Mouse (Mus musculus) hindbrain, embryonic 14.5 days (tissue): ENCODE data around the gene Gpm6b. TPM values are rescaled to one million over a fixed set of nuclear protein-coding genes. Genes with fewer than 3 reads are reported as not detected.
A peak's percentile ranks its signal among the peaks of the same experiment; 100 is the strongest.

Experiments used
- ATAC-seq: fragments of 200-750 bp; cut with Nextera tagmentation; 2 replicates; pipeline ENCODE4 v1.8.0; 2017; ENCODE audit warnings: moderate number of reproducible peaks, mild to moderate bottlenecking, moderate TSS enrichment, moderate library complexity; ENCODE audit not compliant: low FRiP score
- DNase-seq: peaks from one replicate; pipeline ENCODE4 v3.0.0-alpha.2; 2015; ENCODE audit warnings: low spot score
- H3K27ac ChIP-seq: fragments of 300-500 bp; sonication (generic); 2 replicates; pipeline ENCODE4 v1.5.1; 2014; ENCODE audit warnings: mild to moderate bottlenecking, moderate library complexity
- H3K27me3 ChIP-seq: fragments of 300-500 bp; sonication (generic); 2 replicates; pipeline ENCODE4 v1.6.1; 2014; ENCODE audit warnings: mild to moderate bottlenecking, low read length, mixed read lengths; ENCODE audit not compliant: control insufficient read depth, insufficient read depth
- H3K36me3 ChIP-seq: fragments of 300-500 bp; sonication (generic); replicated peaks from 2 replicates; pipeline ENCODE4 v1.6.1; 2014; ENCODE audit not compliant: control insufficient read depth, insufficient read depth
- H3K4me1 ChIP-seq: fragments of 300-500 bp; sonication (generic); replicated peaks from 2 replicates; pipeline ENCODE4 v1.6.1; 2014; ENCODE audit warnings: antibody characterized with exemption, low read length, mixed read lengths; ENCODE audit not compliant: control insufficient read depth, insufficient read depth
- H3K4me2 ChIP-seq: fragments of 300-500 bp; sonication (generic); replicated peaks from 2 replicates; pipeline ENCODE4 v1.6.1; 2014; ENCODE audit warnings: mild to moderate bottlenecking, moderate library complexity
- H3K4me3 ChIP-seq: fragments of 300-500 bp; sonication (generic); replicated peaks from 2 replicates; pipeline ENCODE4 v1.5.1; 2014; ENCODE audit warnings: mild to moderate bottlenecking, low read length
- H3K9ac ChIP-seq: fragments of 300-500 bp; sonication (generic); 2 replicates; pipeline ENCODE4 v1.6.1; 2014
- H3K9me3 ChIP-seq: fragments of 300-500 bp; sonication (generic); 2 replicates; pipeline ENCODE4 v1.6.1; 2016; ENCODE audit warnings: low read length; ENCODE audit not compliant: control insufficient read depth
- WGBS: fragments of 180-500 bp; shearing (Covaris S2); extraction: QIAGEN DNeasy Blood & Tissue Kit; methylation state at CpG from one replicate; pipeline ENCODE4 v1.1.7; 2014; 5-methylcytosine and 5-hydroxymethylcytosine counted together
- polyA plus RNA-seq: library from polyadenylated mRNA; unstranded; fragments of >200 nt; fragmentation: Nextera tagmentation; extraction: Ambion mirVana; gene quantifications from 2 replicates; pipeline ENCODE4 v1.2.1, GENCODE M21; 2014

Gpm6b gene
- polyA plus RNA-seq, 1 experiment from 2014 or later = 233 TPM

DNA sequence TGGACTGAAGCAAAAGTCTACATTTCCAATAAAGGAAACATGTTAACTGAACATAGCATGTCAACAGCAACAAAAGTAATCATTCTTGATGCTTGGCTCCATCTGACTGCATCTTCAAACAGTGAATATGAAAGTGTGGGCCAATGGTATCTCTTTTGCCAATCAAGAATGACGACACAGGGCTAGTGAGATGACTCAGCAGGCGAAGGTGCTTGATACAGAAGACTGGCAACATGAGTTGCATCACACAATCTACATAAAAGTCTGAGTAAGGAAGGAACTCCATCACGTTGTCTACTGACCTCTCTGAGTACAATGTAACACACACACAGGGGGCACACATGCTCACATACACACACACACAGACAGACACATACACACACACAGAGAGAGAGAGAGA is 9.0 kb upstream of the Gpm6b start:
- no peak overlapping the region for H3K4me3 ChIP-seq
- no peak overlapping the region for H3K27ac ChIP-seq
- H3K4me1 ChIP-seq = no peaks in the 10 kb centered on the region
- no peak for ATAC-seq
- H3K9ac ChIP-seq = no peak overlapping the region
- H3K9me3 ChIP-seq = no peaks in the 10 kb centered on the region
- DNase-seq = no peak
- WGBS = 78% methylated on average over 3 of the region's 3 CpGs
- no peaks in the 10 kb centered on the region for H3K36me3 ChIP-seq
- H3K4me2 ChIP-seq = no peak overlapping the region
- H3K27me3 ChIP-seq = 0 out of 2 replicates have a peak, but pooled peaks cover 6% of the 10 kb centered on the region

DNA sequence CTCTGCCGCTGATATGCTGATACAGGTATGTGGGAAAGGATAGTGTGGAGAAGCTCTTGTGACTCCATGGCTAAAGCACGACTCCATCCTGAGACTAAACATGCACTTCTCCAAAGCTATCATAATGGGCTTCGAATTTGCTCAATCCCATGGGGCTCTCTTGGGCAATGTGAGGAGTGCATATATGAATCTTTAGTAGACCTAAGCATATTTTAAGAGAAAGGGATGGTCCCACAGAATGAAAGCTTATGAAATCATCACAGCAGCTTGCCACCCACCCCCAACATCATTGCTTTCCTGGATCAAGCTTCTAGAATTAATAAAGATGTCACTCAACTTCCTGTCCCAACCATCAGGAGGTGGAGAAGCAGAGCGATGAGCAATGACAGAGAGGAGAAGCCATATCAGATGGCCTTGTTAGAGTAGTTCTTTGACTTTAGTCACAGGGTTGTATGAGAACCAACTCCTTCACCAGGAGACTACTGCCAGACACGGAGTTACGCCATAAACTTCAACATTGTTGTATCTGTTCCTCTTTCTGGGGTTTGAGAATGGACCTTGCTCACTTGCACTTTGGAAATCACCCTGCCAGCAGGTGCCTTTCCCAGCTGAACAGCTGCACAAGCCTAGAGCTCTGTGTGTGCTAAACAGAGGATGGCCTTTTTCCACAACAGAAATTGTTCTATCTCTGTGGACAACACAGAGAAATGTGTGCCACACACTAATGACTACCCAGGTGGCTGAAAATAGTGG is 8.0 kb upstream of the Gpm6b start:
- WGBS = 89% methylated on average over 6 of the region's 6 CpGs
- Histone ChIP-seq H3K36me3 (no peaks in the 10 kb centered on the region), H3K4me3 (no peak overlapping the region), H3K4me2 (no peak overlapping the region), H3K9me3 (no peaks in the 10 kb centered on the region), H3K27me3 (0 out of 2 replicates have a peak, but pooled peaks cover 6% of the 10 kb centered on the region), H3K27ac (no peak overlapping the region), H3K4me1 (no peaks in the 10 kb centered on the region), H3K9ac (no peak overlapping the region)
- no peak for DNase-seq
- no peak for ATAC-seq

DNA sequence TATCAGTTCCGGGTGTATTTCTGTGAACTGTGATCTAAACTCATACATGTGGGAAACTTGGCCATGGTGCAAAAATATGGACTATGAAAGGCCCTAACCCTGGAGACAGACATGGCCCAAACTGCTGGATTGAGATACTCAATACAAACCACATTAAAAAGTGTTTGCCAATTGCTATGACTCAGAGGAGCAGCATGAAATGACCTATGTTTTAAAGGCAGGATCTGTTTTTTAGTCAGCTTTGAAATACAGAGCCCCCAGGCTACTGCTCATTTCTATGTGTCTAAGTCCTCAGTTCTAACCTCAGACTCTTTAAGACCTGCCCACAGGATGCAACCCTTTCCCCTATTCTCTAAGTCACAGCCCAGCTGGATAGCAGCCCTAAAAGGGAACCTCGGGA is 2.6 kb upstream of the Gpm6b start:
- H3K4me1 ChIP-seq = no peaks in the 10 kb centered on the region
- H3K27me3 ChIP-seq = peaks cover 8% of the 10 kb centered on the region; the same call in 1 of the 2 replicates
- WGBS = 52% methylated on average over 2 of the region's 2 CpGs
- ATAC-seq (no peak), DNase-seq (no peak)
- H3K9ac ChIP-seq = no peak overlapping the region
- no peak overlapping the region for H3K4me3 ChIP-seq
- no peaks in the 10 kb centered on the region for H3K9me3 ChIP-seq
- no peak overlapping the region for H3K4me2 ChIP-seq
- no peaks in the 10 kb centered on the region for H3K36me3 ChIP-seq
- H3K27ac ChIP-seq = no peak overlapping the region

- no peak for DNase-seq
Observed at GRCm38 (mm10) chrX:166239520-166239919, 809 bp downstream of the Gpm6b start.

GRCm38 (mm10) chrX:166240751-166241150 is 2.0 kb downstream of the Gpm6b start:
- ATAC-seq = peak; percentile 26; the same call in 1 of the 2 replicates

More at GRCm38 (mm10) chrX:166239520-166239919, 809 bp downstream of the Gpm6b start:
- ATAC-seq = no peak
- H3K27me3 ChIP-seq = peaks cover 8% of the 10 kb centered on the region; the same call in 1 of the 2 replicates
- H3K4me1 ChIP-seq = no peaks in the 10 kb centered on the region
- H3K9me3 ChIP-seq = no peaks in the 10 kb centered on the region
- H3K27ac ChIP-seq = peak overlapping the region; percentile 44; the same call in 1 of the 2 replicates
- H3K36me3 ChIP-seq = no peaks in the 10 kb centered on the region
- peak overlapping the region; percentile 70 for H3K4me2 ChIP-seq
- H3K4me3 ChIP-seq = peak overlapping the region; percentile 56
- 25% methylated on average over 13 of the region's 13 CpGs for WGBS
- peak overlapping the region; percentile 68 for H3K9ac ChIP-seq

GRCm38 (mm10) chrX:166243261-166243885 is 4.7 kb downstream of the Gpm6b start:
- Histone ChIP-seq H3K9ac (no peak overlapping the region), H3K4me1 (no peaks in the 10 kb centered on the region), H3K4me2 (no peak overlapping the region), H3K4me3 (no peak overlapping the region), H3K9me3 (no peaks in the 10 kb centered on the region), H3K36me3 (no peaks in the 10 kb centered on the region), H3K27me3 (0 out of 2 replicates have a peak, but pooled peaks cover 8% of the 10 kb centered on the region), H3K27ac (no peak overlapping the region)
- DNase-seq = no peak
- 51% methylated on average over 4 of the region's 4 CpGs for WGBS
- ATAC-seq = no peak

More at GRCm38 (mm10) chrX:166240751-166241150, 2.0 kb downstream of the Gpm6b start:
- Histone ChIP-seq H3K4me1 (no peaks in the 10 kb centered on the region), H3K9me3 (no peaks in the 10 kb centered on the region), H3K9ac (no peak overlapping the region), H3K4me2 (peak overlapping the region; percentile 70), H3K27ac (no peak overlapping the region), H3K36me3 (no peaks in the 10 kb centered on the region), H3K4me3 (peak overlapping the region; percentile 56; the same call in 1 of the 2 replicates), H3K27me3 (peaks cover 8% of the 10 kb centered on the region; the same call in 1 of the 2 replicates)
- peak; percentile 29 for DNase-seq
- WGBS = 42% methylated on average over 7 of the region's 7 CpGs

DNA sequence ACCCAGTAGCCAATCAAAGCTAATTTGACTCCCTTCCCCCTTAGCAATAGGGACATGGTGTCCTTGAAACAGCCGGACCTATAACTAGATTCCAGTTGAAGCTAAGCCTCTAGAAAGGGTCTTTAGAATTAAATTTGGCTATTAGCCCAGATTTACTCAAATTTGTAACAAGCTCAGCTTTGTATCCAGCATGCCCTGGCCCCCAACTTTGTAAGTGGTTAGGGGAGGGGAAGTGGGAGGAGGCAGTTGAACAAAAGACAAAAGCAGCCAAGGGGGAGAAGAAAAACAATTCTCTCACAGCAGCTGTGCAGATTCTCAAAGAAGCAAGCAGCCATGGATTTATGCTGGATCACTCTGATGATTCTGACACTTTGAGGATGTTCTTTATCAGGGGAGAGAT is 32.8 kb downstream of the Gpm6b start:
- ATAC-seq (peak; percentile 81), DNase-seq (peak; percentile 51)
- no peak overlapping the region for H3K9ac ChIP-seq
- no peaks in the 10 kb centered on the region for H3K9me3 ChIP-seq
- 23% methylated on average over 1 of the region's 1 CpGs for WGBS
- H3K4me1 ChIP-seq = no peaks in the 10 kb centered on the region
- no peak overlapping the region for H3K4me3 ChIP-seq
- H3K36me3 ChIP-seq = no peaks in the 10 kb centered on the region
- H3K4me2 ChIP-seq = no peak overlapping the region
- peak overlapping the region; percentile 74 for H3K27ac ChIP-seq
- H3K27me3 ChIP-seq = no peaks in the 10 kb centered on the region

DNA sequence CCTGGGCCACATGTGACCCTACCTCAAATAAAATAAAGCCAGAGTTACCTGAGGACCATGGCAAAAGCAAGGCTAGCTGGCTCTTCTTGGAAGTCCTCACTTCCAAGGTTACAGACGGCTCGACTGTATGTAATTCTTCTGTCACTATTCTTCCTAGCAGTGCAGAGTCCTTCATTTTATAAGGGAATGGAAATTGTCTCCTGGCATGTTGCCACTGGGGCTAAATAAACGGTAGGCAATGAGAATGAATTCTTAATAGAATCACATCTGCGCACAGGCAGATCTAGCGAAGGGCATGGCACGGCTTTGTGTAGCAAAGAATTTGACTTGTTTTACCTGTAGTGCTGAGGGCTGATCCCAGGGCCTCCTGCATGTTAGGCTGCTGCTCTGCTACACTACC is 33.9 kb downstream of the Gpm6b start:
- no peak for DNase-seq
- no peak overlapping the region for H3K27ac ChIP-seq

DNA sequence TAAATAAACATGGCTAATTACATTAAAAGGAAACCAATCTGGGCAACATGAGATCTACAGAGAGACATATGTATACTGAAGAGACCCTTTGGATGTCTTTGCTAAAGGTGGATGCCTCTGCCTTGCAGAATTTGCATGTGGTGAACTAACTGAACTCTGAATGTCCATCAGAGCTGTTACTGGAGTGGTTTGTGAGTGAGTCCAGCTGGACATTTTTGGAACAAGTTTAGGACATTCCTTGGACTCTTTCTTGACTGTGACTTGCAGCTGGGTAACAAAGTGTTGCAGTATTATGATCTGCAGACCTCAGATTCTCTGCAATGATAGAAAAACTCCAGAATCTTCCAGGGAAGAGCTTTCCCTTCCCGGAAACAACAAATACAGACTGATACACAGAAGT is 41.1 kb downstream of the Gpm6b start:
- WGBS = 90% methylated on average over 1 of the region's 1 CpGs

More for the DNA sequence above, 33.9 kb downstream of the Gpm6b start:
- WGBS = 54% methylated on average over 6 of the region's 6 CpGs
- H3K36me3 ChIP-seq = no peaks in the 10 kb centered on the region
- no peaks in the 10 kb centered on the region for H3K27me3 ChIP-seq
- H3K9ac ChIP-seq = no peak overlapping the region
- H3K4me2 ChIP-seq = no peak overlapping the region
- H3K4me1 ChIP-seq = no peaks in the 10 kb centered on the region
- ATAC-seq = no peak
- H3K9me3 ChIP-seq = no peaks in the 10 kb centered on the region
- H3K4me3 ChIP-seq = no peak overlapping the region

More for the DNA sequence above, 41.1 kb downstream of the Gpm6b start:
- no peak for DNase-seq
- no peaks in the 10 kb centered on the region for H3K9me3 ChIP-seq
- no peak overlapping the region for H3K9ac ChIP-seq
- no peak for ATAC-seq
- no peak overlapping the region for H3K4me2 ChIP-seq
- no peaks in the 10 kb centered on the region for H3K36me3 ChIP-seq
- no peak overlapping the region for H3K27ac ChIP-seq
- H3K4me1 ChIP-seq = no peaks in the 10 kb centered on the region
- H3K4me3 ChIP-seq = no peak overlapping the region
- 0 out of 2 replicates have a peak, but pooled peaks cover 3% of the 10 kb centered on the region for H3K27me3 ChIP-seq
